Mouse (Mus musculus) thymus, adult 18-20 months (tissue): ENCODE measurements around the gene Ugt1a7c.
A peak's percentile ranks its signal among the peaks of the same experiment; 100 is the strongest.

ENCODE experiments used
- DNase-seq, 2 experiments: peaks; one replicate each; pipeline ENCODE4 v3.0.0; 2022; ENCODE audit warnings: mixed read lengths in 2 of 2

The Ugt1a7c gene

DNA sequence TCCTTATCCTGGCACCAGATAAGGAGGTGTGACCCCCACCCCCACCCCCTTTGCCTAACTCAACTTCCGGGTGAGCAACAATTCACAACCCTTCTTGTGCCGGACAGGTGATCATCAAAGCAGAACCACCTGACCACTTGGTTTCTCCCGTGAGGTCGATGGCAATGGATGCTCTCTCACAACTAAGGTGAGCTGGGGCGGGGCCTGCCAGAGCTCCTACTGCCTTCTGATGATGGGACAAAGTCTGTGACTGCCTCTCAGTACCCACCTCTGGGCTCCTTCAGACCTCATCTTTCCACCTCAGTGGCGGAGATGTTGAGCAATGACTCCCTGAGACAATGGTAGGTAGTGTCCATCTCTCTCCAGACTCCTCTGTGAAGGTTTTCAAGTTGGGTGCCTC, 151.0 kb downstream of the Ugt1a7c start:
- DNase-seq: no peak

DNA sequence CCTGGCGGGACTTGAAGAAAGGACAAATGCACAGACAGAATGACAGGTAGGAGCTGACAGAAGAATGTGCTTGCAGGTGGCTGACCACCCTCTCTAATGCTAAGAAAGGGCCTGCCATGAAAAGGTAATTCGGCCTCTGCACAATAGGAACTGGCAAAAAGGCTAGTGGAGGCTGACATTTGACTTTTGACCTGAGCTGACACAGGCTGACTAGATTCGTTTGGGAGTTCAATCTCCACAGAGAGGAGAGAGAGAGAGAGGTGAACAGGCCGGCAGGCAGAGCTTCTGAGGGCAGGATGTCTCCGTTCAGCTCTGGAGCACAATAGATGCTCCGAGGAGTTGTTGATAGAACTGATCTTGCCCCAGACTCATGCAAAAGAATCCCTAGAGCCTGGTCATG, 151.5 kb downstream of the Ugt1a7c start:
- DNase-seq: no peak

DNA sequence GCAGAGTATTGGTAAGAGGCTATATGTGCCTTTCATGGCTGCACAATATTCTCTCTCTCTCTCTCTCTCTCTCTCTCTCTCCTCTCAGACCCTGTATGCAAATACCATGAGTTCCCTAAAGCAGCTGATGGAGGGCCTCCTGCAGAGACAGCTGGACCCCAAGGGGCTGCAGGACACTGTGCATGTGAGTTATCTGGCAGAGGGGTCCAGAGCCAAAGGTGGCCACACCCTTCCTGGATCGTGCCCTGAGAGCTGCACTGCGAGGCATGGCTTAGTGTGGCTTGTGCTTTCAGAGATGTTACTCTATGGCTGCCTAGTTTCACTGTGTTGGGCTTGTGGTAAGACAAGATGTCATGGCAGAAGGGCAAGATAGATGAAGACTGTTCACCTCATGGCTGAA, 152.8 kb downstream of the Ugt1a7c start:
- no peak for DNase-seq

DNA sequence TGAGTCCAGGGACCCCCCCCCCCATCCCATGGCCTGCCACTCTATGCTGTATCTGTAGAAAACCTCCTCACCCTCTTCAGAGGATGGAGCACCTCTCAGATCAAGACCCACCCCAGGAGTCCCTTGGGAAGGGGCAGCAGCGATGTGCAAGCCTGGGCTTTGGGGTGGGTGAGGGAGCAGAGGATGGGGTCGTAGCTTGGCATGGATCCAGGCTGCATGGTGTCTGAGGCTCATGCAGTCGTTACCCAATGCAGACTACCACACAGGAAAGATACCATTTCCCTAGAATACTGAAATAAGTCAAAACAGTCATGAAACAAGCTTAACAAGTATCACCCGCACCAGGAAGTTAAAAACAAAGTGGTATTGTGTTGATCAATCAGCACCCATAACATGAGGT, 153.8 kb downstream of the Ugt1a7c start:
- no peak for DNase-seq

DNA sequence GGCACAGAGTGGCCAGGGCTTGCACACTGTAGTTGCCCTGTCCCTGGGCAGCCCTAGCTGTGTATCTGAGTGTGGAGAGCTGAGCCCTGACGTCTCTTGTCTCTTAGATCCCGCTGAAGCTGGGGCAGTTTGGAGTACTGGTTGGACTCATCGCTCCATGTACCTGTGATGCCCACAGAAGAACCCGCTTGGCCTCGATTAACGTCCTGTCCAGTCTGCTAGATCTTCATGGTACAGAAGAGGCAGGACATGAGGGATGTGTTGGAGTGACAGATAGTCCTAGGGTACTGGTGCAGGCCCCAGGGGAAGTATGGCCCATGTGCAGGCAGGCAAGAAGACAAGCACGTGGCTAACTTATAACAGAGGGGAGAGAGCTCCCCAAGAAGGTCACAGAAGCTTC, 154.7 kb downstream of the Ugt1a7c start:
- DNase-seq: no peak

DNA sequence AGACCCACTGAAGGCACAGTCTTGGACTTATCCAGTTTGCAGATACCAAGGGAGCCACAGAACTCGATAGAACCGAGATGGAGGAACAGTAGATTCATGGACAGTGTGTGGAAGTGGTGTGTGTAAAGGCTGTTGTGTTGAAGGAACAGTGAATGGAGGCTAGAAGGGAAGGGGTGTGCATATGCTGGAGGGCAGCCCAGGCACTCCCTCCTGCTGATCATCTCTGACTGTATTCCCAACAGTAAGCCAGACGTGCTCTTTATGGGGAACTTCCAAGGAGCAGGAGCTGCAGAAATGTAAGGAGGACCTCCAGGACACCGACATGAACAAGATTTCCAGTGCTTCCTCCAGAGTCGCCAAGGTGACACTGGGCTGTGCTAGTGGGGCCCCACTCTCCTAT, 155.2 kb downstream of the Ugt1a7c start:
- no peak for DNase-seq

DNA sequence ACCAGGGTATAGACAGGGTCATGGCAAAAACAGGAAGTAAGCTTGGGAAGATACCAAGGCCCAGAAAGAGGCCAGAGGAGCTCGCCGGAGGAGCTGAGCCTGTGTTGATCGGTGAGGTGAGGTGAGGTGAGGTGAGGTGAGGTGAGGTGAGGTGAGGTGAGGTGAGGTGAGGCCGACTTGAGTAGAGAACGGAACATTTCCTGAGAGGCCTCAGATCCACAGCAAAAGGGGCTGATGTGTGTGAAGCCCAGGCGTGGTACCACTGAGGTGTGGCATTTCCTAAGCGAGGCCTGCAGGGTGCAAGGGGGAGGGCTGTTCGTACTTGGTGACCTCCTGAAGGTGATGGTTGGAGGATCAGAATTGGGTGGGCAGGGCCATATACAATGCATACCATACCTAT, 158.2 kb downstream of the Ugt1a7c start:
- no peak for DNase-seq

DNA sequence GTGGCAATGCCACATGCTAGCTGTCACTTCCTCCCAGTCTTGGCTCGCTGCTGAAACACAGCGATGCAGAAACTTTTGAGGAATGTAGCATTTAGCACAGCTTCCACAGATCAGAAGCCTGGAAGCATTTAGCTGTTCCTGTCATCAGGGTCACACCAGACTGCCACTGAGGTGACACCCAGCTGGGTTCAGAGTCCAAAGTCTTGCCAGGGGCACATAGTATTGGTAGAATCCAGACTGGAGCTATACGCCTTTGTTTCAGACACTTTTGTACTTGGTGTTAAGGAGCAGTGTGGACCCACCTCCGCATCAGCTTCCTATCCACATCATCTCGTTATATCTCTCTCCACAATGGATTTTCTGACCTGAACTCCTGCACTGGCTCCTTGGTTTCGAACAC, 158.7 kb downstream of the Ugt1a7c start:
- DNase-seq: no peak

DNA sequence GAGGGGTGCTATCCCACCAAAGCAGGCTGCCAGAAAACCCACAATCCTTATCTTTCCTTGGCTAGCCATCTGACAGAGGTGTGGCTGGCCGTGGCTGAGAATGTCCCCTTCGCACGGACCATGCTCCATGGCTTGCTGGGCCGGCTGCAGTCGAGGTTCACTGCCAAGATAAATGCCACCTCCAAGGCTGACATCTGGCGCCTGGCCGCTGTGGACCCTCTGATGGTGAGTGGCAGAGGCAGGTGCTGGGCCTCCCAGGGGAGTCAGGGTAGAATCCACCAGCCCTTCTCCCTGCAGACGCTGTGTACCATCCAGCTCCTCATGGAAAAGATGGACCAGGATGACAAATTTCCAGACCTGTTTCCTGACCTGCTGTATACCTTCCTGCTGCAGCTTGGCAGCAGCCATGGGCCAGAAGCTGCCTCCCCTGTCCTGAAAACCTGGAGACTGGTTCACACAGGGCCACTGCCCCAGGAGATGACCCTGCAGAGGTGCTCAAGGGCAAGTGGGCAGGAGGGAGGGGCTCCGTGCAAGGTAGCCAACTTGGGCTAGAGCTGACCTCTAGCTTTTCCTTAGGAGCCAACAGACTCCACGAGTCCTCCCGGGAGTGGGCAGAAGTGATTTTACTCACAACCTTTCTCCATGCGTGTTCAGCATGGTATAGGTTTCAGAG, 160.1 kb downstream of the Ugt1a7c start:
- no peak for DNase-seq

DNA sequence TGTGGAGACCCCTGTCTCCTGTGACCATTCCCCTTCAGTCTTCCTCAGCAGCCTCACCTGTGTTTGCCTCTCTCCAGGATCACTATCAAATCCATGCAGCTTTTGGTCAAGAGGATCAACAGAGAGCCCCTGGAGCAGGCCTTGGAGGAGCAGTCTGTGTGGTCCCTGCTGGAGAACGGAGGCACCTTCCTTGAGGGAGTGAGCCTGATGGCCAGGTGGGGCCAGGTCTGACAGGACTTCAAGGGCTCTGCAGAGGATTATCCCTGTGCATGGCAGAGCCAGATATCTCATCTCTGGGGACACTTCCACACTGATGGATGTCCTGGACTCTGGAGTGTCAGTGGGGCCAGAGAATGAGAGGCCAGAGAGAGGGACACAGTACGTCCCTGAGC, 160.6 kb downstream of the Ugt1a7c start:
- DNase-seq: no peak

DNA sequence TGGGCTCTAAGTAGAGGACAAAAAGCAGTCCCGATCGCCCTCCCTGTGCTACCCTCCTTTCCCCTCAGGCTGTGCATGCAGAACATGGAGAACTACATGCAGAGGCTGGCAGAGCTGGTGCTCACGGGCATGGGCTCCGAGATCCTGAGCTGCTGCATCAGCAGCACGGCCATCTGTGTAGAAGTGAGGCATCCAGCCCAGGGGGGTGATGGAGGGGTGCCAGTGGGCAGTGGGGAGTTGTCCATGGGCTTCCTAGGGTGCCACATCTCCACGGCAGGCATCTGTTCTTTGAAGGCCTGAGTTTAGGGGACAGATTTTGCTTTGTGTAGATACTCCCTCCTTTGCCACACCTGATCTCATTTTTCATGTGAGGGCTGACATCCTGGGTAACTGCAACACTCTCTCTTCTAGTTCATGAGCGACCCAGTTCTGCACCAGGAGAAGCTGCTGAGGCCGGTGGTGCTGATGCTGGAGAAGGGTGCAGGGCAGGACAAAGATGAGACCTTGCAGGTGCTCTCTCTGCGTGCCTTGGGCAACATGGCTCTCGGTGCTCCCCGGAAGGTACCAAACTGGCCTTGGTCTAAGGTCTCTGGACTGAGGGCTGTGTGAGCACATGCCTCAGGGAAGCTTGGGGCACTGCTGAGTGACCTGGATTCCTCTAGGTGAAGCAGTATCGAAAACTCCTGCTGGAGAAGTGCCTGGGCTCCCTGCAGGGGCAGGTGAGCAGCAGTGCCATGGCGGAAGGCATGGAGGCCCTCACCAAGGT, 161.3 kb downstream of the Ugt1a7c start:
- DNase-seq: no peak

DNA sequence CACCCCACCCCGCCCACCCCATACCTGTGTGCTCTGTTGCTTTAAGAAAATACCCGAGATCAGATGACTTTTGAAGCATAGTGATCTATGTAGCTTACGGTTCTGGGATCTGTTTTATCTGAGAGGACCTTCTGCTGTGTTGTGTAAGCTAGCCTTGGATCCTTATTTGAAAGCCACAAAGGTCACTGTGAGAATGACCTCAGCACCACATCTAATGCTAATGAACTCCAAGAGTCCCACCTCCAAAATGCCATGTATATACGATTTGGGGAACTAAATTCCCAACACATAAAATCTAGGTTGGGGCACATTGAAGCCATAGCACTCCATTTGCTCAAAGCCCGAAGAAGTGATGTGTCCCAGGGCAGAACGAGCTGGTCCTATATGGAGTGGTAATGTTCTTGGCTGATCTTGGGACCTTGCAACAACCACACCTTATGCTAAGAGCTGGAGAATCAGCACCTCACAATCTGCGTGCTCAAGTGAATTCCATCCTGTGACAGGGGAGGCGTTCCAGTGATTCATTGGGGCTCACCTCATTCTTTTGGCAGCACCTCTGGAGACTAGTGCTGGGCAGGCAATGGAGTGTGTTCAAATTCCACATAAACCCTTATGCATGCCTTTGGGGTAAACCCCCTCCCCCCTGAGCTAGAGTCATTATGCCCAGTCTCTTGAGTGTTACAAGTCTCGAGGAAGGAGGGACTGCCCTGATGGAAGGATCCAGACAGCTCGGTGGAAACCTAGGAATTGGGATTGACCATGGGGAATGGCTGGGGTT, 162.2 kb downstream of the Ugt1a7c start:
- DNase-seq: no peak

DNA sequence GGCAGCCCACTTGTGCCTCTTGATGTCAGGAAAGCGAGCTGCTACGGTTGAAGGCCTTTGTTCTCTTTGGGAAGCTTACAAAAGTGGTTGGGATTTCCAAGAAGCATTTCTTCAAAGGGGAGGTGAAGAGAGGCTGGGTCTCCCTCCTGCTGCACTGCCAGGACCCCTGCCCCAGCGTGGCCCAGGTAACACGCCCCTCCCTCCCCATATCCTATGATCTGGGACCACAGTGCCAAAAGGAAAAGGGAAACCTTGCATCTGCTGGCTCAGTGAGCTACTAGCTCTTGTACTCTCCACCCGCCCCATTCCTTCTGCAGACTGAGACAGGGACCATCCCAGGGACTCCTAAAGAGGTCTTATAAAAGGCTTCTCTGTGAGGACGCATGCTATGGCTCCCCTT, 162.8 kb downstream of the Ugt1a7c start:
- DNase-seq: no peak

DNA sequence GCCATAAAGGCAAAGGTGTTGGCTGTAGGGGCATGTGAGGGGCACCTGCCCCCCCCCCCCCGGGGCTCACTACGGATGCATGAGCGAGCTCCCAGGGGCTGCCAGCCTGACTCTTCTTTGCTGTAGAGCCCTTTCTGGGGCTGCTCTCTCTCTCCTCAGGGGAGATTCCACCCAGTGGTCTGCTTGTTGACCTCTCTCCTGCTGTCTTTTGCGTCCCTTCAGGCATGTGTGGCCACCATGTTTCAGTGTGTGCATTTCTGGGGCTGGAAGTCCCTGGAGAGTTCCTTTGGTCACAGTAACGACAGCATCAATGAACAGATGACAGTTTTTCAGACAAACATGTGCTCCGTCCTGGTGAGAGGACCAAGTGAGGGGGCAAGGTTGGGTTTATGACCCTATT, 163.5 kb downstream of the Ugt1a7c start:
- DNase-seq: no peak

DNA sequence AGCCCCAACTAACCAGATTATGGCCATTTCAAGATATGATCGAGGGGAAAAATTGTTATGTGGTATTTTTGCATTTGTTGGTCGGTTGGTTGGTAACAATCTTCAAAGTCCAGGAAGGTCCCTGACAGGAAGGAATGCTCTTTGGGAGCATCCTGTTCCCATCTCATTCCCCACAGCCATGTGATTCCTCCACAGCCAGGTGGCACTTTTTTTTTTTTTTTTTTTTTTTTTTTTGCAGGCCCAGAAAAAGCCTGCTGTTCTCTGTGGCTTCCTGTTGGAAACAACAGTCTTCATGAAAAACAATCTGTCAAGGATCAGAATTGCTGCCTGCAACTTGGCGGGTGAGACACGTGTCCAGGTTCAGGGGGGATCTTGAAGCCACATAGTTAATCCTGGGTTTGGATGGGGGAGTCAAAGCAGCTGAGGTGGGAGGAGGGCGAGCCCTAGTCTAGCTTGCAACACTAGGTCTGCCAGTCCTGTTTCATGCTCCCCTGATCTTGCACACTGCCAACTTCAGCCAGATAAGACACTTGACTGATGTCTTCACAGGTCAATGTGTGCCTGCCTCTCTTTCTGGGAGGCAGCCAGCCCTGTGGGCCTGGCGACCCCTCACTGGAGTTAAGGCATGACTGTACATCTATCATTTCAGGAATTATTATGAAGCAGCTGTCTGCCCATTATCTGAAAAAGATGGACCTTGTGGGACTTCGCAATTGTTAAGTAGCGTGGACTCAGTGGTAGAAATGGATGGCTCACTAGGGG, 164.2 kb downstream of the Ugt1a7c start:
- no peak for DNase-seq

DNA sequence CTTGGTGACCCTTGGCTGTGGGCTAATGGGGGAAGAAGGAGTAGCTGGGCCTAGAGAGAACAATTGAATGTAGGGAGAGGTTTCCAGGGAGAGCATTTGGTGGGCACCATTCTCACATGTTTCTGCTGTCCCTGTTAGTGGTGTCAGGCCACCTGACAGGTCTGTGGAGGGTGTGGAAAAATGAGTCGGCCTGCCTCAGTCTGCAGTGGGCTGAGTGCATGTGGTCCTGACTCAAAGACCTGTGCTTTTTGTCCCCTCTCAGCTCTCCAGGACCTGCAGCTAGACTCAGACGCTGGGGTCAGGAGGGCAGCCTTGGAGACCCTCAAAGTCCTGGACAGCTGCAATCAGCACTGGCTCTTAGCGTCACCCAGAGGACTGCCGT, 164.8 kb downstream of the Ugt1a7c start:
- peak in 1 of 2 experiments; percentile 32 for DNase-seq

DNA sequence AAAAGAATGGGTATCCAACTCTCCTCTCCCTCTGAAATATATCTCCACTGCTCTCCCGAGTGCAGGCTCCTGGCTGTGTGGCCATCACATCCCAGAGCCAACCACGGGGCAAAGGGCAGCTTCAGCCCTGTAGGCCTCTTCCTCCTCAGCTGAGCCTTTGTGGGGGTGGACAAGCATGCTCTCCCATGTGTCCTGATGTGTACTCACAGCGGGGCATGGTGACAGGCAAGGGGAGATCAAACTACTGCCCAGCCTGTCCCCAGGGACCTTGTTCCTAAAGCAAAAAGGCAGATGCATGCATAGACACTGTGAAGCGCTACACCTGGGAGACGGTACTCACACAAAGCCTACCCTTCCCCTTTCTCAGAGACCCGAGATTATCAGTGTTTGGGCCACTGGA, 165.3 kb downstream of the Ugt1a7c start:
- peak in 1 of 2 experiments; percentile 27 for DNase-seq

DNA sequence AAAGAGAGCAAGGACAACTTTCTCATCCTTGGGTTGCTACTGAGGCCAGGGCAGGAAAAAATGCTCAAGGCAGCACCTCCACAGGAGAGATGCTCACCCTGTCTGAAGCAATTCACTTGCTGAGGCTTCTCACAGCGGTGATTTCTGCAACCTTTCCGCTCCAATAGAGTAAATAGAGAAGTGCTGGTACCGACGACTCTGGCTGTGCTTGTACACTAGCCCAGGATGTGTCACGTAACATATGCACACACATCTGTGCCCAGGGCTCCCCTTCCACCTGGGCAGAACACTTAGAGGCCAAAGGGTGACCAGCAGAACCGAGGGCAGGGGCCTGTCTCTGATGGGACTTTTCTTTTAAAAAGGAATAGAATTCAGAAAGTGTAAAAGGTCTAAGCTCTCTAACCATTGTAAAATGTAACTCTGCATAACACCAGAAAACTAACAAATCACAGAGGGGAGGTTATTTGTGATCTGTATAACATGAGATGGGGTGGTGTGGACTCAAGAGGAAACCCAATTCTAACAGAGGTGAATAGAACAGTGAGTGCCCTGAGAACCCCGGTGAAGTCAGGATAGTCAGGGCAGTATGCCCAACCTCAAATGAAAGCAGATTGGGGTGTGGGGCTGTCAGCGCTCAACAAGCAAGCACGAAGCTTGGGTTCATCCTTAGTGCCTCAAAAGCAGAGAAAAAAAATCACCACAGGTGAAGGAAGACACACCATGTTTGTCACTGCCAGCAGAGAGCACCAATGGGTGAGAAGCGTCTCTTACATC, 165.9 kb downstream of the Ugt1a7c start:
- DNase-seq: no peak

DNA sequence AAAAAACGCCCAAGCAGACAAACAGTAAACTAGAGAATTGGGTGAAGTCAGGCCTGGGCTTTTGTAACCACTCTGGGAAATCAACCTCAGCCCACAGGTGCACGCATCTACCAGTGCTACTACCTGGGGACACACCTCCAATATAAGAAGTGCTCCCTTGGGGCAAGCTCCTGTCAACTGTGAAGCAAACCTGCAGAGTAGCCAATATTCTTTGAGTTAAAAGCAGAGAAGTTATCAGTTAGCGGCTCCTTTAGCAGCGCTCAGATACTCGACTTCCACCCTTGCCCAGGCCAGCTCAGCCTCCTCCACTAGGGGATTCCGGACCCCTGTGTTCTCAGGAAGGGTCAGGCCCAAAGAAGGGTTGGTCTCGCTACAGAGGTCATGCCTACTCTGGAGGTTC, 166.8 kb downstream of the Ugt1a7c start:
- no peak for DNase-seq

DNA sequence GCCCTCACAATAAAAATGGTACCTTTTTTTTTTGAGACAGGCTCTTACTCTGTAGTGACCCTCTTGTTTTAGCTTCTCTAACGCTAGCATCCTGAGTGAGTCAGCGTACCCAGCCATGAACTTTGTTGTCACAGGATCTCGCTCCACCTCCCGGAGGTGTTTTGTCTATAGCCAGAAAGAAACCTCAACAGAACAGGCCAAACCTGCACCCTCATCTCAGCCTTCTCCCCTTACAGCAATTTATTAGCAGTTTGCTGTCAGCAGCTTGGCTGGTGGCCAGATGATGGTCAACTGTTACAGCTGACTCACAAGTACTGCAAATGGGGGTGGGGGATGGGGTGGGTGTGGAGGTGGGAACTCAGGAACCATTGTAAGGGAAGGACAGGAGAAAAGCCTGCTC, 167.4 kb downstream of the Ugt1a7c start:
- peak in 1 of 2 experiments; percentile 25 for DNase-seq

DNA sequence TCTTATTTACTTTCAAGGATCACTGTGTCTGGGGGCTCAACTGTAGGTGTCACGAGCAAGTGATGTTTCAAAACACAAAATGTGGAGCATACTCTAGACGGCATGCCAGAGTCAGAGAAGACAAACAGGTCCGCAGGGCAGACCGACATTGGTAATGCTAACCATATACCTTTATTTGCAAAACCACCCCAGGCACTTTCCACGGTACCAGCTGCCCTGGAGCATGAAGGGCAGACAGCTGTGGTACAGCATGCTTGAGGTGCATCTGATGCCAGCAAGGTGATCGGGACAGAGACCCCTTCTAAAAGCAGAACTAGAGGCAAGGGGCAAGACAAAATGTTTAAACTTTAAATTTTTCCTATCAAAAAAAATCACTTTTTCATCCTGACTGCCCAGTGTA, 168.1 kb downstream of the Ugt1a7c start:
- DNase-seq: no peak

DNA sequence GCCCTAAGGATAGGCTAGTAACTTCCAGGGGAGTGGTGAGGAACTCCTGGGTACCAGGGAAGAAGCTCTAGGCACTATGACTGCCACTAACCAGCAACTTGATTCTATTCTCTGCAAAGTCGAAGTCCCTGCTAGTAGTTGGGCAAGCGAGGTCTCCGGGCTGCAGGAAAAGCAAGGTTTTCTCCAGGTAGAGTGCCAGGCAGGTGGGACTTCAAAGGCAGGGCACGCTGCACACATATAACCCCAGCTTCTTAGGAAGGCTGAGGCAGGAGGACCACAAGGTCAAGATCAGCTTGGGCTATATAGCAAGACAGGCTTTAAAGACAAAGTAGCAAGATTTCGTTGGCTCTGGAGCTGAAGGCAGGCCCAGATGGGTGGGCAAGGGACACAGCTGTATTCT, 168.9 kb downstream of the Ugt1a7c start:
- DNase-seq: peak in 1 of 2 experiments; percentile 21
